Mouse (Mus musculus): ENCODE results near the gene Qprt. TPM values are rescaled to one million over a fixed set of nuclear protein-coding genes. Genes with fewer than 3 reads are reported as not detected.

Qprt gene
- polyA plus RNA-seq (2014; fragmentation: Illumina TruSeq; extraction: RNeasy Lipid Tissue Mini Kit (QIAGEN cat#74804); ENCODE audit: low read depth, low replicate concordance), result 22.6 TPM

DNA sequence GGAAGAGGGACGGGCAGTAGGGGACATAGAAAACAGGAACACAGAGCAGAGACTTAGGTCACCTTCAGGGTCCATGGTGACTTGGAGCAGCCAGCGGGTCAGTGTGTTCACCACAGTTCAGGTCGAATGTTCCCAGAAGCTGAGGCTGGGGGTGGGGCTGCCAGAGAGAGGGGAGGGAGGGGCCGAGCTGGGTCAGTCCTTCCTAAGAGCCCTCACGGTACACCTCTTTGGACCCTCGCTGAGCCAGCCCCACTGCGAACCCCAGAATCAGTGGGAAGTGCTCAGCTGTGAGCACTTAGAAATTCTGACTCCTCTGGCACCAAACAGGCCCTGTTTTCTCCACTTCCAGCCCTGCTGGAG lies at the start of gene Qprt:
TSS of gene Qprt (minus strand) at position 316 of the 360 bp plus-strand sequence.

DNA sequence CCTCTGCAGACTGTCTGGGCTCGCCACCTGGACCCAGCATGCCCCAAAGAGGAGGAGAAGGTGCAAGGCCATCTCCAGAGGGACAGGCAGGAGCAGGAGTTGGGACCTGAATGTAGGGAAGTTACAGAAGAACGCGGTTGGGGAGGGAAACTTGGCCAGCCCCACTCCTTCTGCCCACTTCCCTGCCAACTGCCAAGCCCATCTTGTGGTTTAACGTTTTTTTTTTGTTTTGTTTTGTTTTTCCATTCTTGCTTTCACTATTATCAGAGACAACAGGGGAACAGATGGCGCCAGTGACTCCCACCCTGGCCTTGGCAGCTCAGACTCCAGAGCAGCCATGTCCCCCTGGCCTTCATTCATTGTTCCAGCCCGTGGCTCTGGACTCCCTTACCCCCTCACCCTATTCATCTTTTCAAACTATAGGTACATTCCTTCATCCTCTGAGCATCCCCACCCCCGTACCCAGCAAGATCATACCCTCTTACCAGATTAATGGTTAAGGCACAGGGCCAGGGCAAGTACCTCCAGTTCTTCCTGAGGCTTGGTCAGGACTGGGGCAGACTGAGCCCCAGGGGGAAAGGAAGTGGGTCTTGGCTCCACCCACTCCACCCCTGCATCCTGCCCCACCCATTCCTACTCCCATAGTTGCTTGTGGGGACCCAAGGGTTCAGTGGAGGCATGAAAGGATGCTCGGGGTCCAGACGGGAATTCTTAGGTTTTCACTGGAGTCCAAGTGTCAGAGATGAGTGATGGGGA lies 15.4 kb upstream of the Qprt start, which contains the start of gene Spn:
TSS of gene Spn (minus strand) at position 562 of the 756 bp plus-strand sequence.

DNA sequence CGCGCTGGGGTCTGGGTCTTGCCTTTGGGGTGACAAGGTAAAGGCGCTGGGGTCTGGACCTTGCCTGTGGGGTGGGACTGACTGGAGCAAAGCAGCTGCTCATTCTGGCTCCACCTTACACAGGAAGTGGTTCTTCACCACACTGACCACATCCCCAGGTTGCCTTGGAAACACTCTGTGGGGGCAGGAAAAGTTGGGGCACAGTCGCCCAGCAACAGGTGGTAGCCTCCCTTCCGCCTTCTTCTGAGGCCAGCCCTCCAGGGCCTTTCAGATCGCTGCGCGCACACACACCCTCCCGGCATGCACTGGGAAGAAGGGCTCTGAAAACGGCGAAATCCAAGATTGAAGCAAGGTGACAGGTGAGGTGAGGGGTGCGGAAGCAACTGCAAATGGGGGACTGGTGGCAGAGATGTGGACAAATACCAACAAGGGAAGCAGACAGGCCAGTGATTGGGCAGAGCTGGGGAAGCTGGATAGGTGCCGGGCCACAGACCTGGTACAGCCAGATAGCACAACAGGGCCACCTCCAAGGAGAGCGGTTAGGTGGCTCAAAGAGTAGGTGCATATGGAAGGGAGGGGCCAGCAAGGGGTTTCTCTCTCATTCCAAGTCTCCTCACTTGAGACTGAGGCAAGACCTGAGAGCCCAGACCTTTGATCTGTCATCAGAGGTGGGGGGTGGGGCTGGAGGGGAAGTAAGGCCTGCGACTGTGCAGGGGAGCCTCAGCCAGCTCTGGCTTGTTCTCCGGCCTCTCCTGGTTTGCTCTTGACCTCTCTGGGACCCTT lies 30.7 kb downstream of the Qprt start, which contains the start of gene AI467606:
TSS of gene AI467606 (plus strand) at position 246 of the 783 bp plus-strand sequence.

DNA sequence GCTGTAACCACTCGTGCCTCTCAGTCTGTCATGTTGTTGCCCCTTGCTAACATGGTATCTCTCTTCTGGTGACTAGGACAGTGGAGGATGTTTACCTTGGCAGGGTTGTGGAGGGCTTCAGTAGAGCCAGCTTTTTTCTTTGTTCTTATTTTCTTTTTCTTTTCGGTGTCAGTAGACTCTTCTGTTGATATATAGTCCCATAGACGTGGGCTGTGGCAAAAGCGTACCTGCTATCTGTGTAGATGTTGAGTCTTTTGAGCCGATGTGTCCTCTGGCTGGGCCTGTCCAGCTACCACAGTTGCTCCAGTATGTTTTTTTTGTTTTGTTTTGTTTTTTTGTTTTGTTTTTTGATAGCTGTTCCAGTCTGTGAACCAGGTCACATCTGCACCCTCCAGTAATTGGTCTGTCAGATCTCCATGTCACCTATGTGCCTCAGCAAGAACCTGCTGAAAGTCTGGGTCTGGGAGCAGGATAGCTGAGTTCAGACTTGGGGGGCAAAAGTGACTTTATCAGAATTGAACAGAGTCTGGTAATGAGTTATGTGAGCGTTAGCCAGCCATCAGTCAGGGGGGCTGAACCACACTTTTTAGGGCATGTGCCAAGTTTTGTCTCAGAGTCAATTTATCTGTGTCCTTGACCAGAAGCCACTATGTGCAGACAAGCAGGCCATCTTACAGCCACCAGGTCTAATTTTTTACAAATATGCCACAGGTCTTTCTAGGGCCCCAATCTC lies 34.6 kb downstream of the Qprt start, which contains the start of gene Zg16:
TSS of gene Zg16 (minus strand) at position 51 of the 733 bp plus-strand sequence.

Other genes starting within 250 kb of the Qprt start
- gene Taok2, start 237.5 kb downstream of the Qprt start, polyA plus RNA-seq (2014; fragmentation: Illumina TruSeq; extraction: RNeasy Lipid Tissue Mini Kit (QIAGEN cat#74804); ENCODE audit: low read depth, low replicate concordance), result 6.5 TPM
- gene Tmem219, start 199.3 kb downstream of the Qprt start, polyA plus RNA-seq (2014; fragmentation: Illumina TruSeq; extraction: RNeasy Lipid Tissue Mini Kit (QIAGEN cat#74804); ENCODE audit: low read depth, low replicate concordance), result 6.4 TPM
- gene Kctd13, start 193.3 kb downstream of the Qprt start, polyA plus RNA-seq (2014; fragmentation: Illumina TruSeq; extraction: RNeasy Lipid Tissue Mini Kit (QIAGEN cat#74804); ENCODE audit: low read depth, low replicate concordance), result 1.1 TPM
- gene Asphd1, start 172.6 kb downstream of the Qprt start, polyA plus RNA-seq (2014; fragmentation: Illumina TruSeq; extraction: RNeasy Lipid Tissue Mini Kit (QIAGEN cat#74804); ENCODE audit: low read depth, low replicate concordance), result not detected
- gene Sez6l2, start 171.7 kb downstream of the Qprt start, polyA plus RNA-seq (2014; fragmentation: Illumina TruSeq; extraction: RNeasy Lipid Tissue Mini Kit (QIAGEN cat#74804); ENCODE audit: low read depth, low replicate concordance), result not detected
- gene Cdipt, start 146.3 kb downstream of the Qprt start, polyA plus RNA-seq (2014; fragmentation: Illumina TruSeq; extraction: RNeasy Lipid Tissue Mini Kit (QIAGEN cat#74804); ENCODE audit: low read depth, low replicate concordance), result 10.3 TPM
- gene Cdiptos, start 146.1 kb downstream of the Qprt start, polyA plus RNA-seq (2014; fragmentation: Illumina TruSeq; extraction: RNeasy Lipid Tissue Mini Kit (QIAGEN cat#74804); ENCODE audit: low read depth, low replicate concordance), result not detected
- 0.53 TPM for gene Mvp, start 107.6 kb downstream of the Qprt start, polyA plus RNA-seq (2014; fragmentation: Illumina TruSeq; extraction: RNeasy Lipid Tissue Mini Kit (QIAGEN cat#74804); ENCODE audit: low read depth, low replicate concordance)
- not detected for gene Pagr1b, start 105.7 kb downstream of the Qprt start, polyA plus RNA-seq (2014; fragmentation: Illumina TruSeq; extraction: RNeasy Lipid Tissue Mini Kit (QIAGEN cat#74804); ENCODE audit: low read depth, low replicate concordance)
- gene Pagr1a, start 104.9 kb downstream of the Qprt start, polyA plus RNA-seq (2014; fragmentation: Illumina TruSeq; extraction: RNeasy Lipid Tissue Mini Kit (QIAGEN cat#74804); ENCODE audit: low read depth, low replicate concordance), result not detected
- gene Gm42742, start 101.1 kb downstream of the Qprt start, polyA plus RNA-seq (2014; fragmentation: Illumina TruSeq; extraction: RNeasy Lipid Tissue Mini Kit (QIAGEN cat#74804); ENCODE audit: low read depth, low replicate concordance), result 0.61 TPM
- gene Prrt2, start 101.0 kb downstream of the Qprt start, polyA plus RNA-seq (2014; fragmentation: Illumina TruSeq; extraction: RNeasy Lipid Tissue Mini Kit (QIAGEN cat#74804); ENCODE audit: low read depth, low replicate concordance), result not detected
- 15.0 TPM for gene Maz, start 95.2 kb downstream of the Qprt start, polyA plus RNA-seq (2014; fragmentation: Illumina TruSeq; extraction: RNeasy Lipid Tissue Mini Kit (QIAGEN cat#74804); ENCODE audit: low read depth, low replicate concordance)
- gene Kif22, start 79.8 kb downstream of the Qprt start, polyA plus RNA-seq (2014; fragmentation: Illumina TruSeq; extraction: RNeasy Lipid Tissue Mini Kit (QIAGEN cat#74804); ENCODE audit: low read depth, low replicate concordance), result not detected
- gene Zg16, start 34.9 kb downstream of the Qprt start, polyA plus RNA-seq (2014; fragmentation: Illumina TruSeq; extraction: RNeasy Lipid Tissue Mini Kit (QIAGEN cat#74804); ENCODE audit: low read depth, low replicate concordance), result not detected
- gene AI467606, start 30.9 kb downstream of the Qprt start, polyA plus RNA-seq (2014; fragmentation: Illumina TruSeq; extraction: RNeasy Lipid Tissue Mini Kit (QIAGEN cat#74804); ENCODE audit: low read depth, low replicate concordance), result 0.73 TPM
- 0.65 TPM for gene Spn, start 15.6 kb upstream of the Qprt start, polyA plus RNA-seq (2014; fragmentation: Illumina TruSeq; extraction: RNeasy Lipid Tissue Mini Kit (QIAGEN cat#74804); ENCODE audit: low read depth, low replicate concordance)
- gene Cd2bp2, start 73.8 kb upstream of the Qprt start, polyA plus RNA-seq (2014; fragmentation: Illumina TruSeq; extraction: RNeasy Lipid Tissue Mini Kit (QIAGEN cat#74804); ENCODE audit: low read depth, low replicate concordance), result 11.2 TPM
- gene Tbc1d10b, start 86.2 kb upstream of the Qprt start, polyA plus RNA-seq (2014; fragmentation: Illumina TruSeq; extraction: RNeasy Lipid Tissue Mini Kit (QIAGEN cat#74804); ENCODE audit: low read depth, low replicate concordance), result 1.9 TPM
- gene Mylpf, start 86.7 kb upstream of the Qprt start, polyA plus RNA-seq (2014; fragmentation: Illumina TruSeq; extraction: RNeasy Lipid Tissue Mini Kit (QIAGEN cat#74804); ENCODE audit: low read depth, low replicate concordance), result not detected
- gene Zfp553, start 110.8 kb upstream of the Qprt start, polyA plus RNA-seq (2014; fragmentation: Illumina TruSeq; extraction: RNeasy Lipid Tissue Mini Kit (QIAGEN cat#74804); ENCODE audit: low read depth, low replicate concordance), result 1.3 TPM
- gene Sept1, start 110.9 kb upstream of the Qprt start, polyA plus RNA-seq (2014; fragmentation: Illumina TruSeq; extraction: RNeasy Lipid Tissue Mini Kit (QIAGEN cat#74804); ENCODE audit: low read depth, low replicate concordance), result not detected
- not detected for gene Zfp771, start 122.0 kb upstream of the Qprt start, polyA plus RNA-seq (2014; fragmentation: Illumina TruSeq; extraction: RNeasy Lipid Tissue Mini Kit (QIAGEN cat#74804); ENCODE audit: low read depth, low replicate concordance)
- gene Dctpp1, start 138.5 kb upstream of the Qprt start, polyA plus RNA-seq (2014; fragmentation: Illumina TruSeq; extraction: RNeasy Lipid Tissue Mini Kit (QIAGEN cat#74804); ENCODE audit: low read depth, low replicate concordance), result not detected
- 208 TPM for gene Sephs2, start 151.8 kb upstream of the Qprt start, polyA plus RNA-seq (2014; fragmentation: Illumina TruSeq; extraction: RNeasy Lipid Tissue Mini Kit (QIAGEN cat#74804); ENCODE audit: low read depth, low replicate concordance)
- 0.16 TPM for gene Itgal, start 174.0 kb upstream of the Qprt start, polyA plus RNA-seq (2014; fragmentation: Illumina TruSeq; extraction: RNeasy Lipid Tissue Mini Kit (QIAGEN cat#74804); ENCODE audit: low read depth, low replicate concordance)
- 4.7 TPM for gene Zfp768, start 223.4 kb upstream of the Qprt start, polyA plus RNA-seq (2014; fragmentation: Illumina TruSeq; extraction: RNeasy Lipid Tissue Mini Kit (QIAGEN cat#74804); ENCODE audit: low read depth, low replicate concordance)

Measured in kidney, adult 10 weeks (tissue).